Mouse (Mus musculus): ENCODE data around the gene H2-K1. TPM values are rescaled to one million over a fixed set of nuclear protein-coding genes. Genes with fewer than 3 reads are reported as not detected.
"Not testable (repeated sequence)": the region's sequence is repeated elsewhere in the genome, so short reads cannot be mapped to it uniquely, and the experiment has no call there.

H2-K1 gene
- polyA plus RNA-seq, 1 experiment from 2014 or later = 13.3 TPM

DNA sequence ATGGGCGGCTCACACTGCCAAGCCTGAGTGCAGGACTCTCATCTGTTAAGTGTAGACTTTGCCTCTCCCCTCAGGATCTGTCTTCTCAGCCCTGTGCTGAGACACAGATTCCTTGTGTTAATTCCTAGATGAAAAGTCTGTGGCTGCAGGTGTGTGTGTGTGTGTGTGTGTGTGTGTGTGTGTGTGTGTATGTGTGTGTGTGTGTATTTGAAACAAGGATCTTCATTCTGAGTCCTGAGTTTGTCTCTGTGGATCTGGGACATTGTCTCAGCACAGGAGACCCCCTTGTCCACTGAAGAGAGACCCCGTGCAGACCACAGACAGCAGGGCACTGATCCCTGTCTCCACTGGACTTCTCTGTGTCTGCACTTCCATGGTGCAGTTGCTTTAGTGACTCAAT is 649 bp upstream of the H2-K1 start:
- not testable (repeated sequence) for H3K27ac ChIP-seq (replicated peaks); H3K9ac ChIP-seq; H3K4me2 ChIP-seq; H3K36me3 ChIP-seq; H3K9me3 ChIP-seq; ATAC-seq (ENCODE audit: low read depth); H3K4me3 ChIP-seq
- peaks cover 45% of the 10 kb centered on the region for H3K27me3 ChIP-seq
- peaks cover 13% of the 10 kb centered on the region for H3K4me1 ChIP-seq (replicated peaks)
- 64% methylated on average over 2 of the region's 2 CpGs for WGBS

- Histone ChIP-seq H3K27me3 (peaks cover 45% of the 10 kb centered on the region), H3K9me3 (no peaks in the 10 kb centered on the region), H3K4me2 (peak overlapping the region; percentile 92), H3K4me1 (replicated peaks) (peaks cover 13% of the 10 kb centered on the region), H3K36me3 (no peaks in the 10 kb centered on the region), H3K4me3 (peak overlapping the region; percentile 51), H3K9ac (peak overlapping the region; percentile 69), H3K27ac (replicated peaks) (no peak overlapping the region)
- peak; percentile 65; the same call in 1 of the 2 replicates for ATAC-seq (ENCODE audit: low read depth)
- 2% methylated on average over 87 of the region's 87 CpGs for WGBS
Measured at GRCm38 (mm10) chr17:33999341-34000149, 602 bp downstream of the H2-K1 start.

GRCm38 (mm10) chr17:33998697-33999096 is 1.4 kb downstream of the H2-K1 start:
- ATAC-seq (ENCODE audit: low read depth); H3K9me3 ChIP-seq; H3K9ac ChIP-seq; H3K36me3 ChIP-seq; H3K4me3 ChIP-seq; H3K4me2 ChIP-seq; H3K27ac ChIP-seq (replicated peaks): not testable (repeated sequence)
- Histone ChIP-seq H3K27me3 (peaks cover 45% of the 10 kb centered on the region), H3K4me1 (replicated peaks) (peaks cover 13% of the 10 kb centered on the region)
- 65% methylated on average over 5 of the region's 5 CpGs for WGBS

DNA sequence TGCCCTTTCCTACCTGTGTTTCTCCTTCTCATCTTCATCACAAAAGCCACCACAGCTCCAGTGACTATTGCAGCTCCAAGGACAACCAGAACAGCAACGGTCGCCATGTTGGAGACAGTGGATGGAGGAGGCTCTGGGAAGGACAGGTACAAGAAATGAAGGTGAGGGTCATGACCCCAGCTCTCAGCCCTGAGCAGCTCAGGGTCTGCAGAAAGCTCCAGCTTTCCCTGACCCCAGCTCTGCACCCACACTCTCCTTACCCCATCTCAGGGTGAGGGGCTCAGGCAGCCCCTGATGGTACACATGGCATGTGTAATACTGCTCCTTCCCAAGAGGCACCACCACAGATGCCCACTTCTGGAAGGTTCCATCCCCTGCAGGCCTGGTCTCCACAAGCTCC is 3.1 kb downstream of the H2-K1 start:
- peaks cover 13% of the 10 kb centered on the region for H3K4me1 ChIP-seq (replicated peaks)
- WGBS = 95% methylated on average over 2 of the region's 2 CpGs
- not testable (repeated sequence) for H3K4me3 ChIP-seq; H3K9me3 ChIP-seq; H3K36me3 ChIP-seq; H3K27ac ChIP-seq (replicated peaks); ATAC-seq (ENCODE audit: low read depth); H3K4me2 ChIP-seq; H3K9ac ChIP-seq
- peaks cover 41% of the 10 kb centered on the region for H3K27me3 ChIP-seq

DNA sequence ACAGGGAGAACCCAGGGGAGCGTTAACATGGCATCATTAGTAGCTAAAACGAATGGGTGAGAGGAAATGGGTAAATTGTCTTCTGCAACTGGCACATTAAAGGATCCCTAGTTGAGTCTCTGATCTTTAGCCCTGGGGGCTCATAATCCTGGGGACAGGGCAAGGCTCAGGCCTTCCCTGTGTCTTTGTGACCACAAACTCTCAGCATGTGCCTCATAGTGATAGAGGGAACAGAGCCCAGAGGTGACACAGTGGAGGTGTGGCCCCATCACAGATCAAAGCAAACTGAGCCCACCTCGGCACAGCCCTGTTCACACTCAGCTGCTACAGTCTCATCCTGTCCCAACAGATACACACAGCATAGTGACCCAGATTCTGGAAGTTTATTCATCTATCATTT is 4.5 kb downstream of the H2-K1 start:
- Histone ChIP-seq H3K36me3 (no peaks in the 10 kb centered on the region), H3K27me3 (peaks cover 27% of the 10 kb centered on the region), H3K27ac (replicated peaks) (no peak overlapping the region), H3K9me3 (no peaks in the 10 kb centered on the region), H3K9ac (no peak overlapping the region), H3K4me3 (no peak overlapping the region), H3K4me2 (no peak overlapping the region), H3K4me1 (replicated peaks) (peaks cover 13% of the 10 kb centered on the region)
- no peak for ATAC-seq (ENCODE audit: low read depth)
- WGBS = 69% methylated on average over 3 of the region's 3 CpGs

- 90% methylated on average over 8 of the region's 8 CpGs for WGBS
Measured at GRCm38 (mm10) chr17:33994959-33995358, 5.2 kb downstream of the H2-K1 start.

DNA sequence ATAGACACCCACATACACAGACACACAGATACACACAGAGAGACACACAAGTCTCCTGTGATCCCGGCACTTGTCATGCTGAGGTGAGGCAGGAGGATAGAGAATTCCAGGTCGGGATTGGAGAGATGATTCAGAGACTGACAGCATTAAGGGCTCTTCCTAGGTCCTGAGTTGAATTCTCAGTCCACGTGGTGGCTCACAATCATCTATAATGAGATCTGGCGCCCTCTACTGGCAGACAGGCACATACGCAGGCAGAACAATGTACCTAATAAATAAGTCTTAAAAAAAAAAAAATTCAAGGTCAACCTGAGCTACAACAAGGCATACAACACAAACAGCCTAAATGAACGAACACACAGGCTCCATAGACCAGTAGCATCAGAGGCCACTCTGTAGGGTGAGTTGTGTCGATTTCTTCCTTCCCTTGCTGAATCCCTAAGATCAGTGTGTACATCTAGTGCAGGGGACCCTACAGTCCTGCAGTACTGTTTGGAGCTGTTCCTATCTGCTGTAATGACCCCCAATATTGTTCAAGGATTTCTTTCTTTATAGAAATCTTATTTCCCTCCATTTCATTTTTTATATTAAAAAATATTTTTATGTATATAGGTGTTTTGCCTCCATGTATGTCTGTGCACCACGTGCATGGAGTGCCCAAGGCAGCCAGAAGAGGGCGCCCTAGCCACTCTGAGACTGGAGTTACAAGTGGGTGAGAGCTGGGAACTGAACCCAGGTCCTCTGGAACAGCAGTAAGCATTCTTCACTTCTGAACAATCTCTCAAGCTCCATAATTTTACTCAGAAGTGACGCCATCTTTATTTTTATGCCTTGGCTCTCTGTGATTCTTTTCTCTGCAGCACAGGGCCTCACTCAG is 8.1 kb downstream of the H2-K1 start:
- peak; percentile 50; the same call in 1 of the 2 replicates for ATAC-seq (ENCODE audit: low read depth)
- no peaks in the 10 kb centered on the region for H3K9me3 ChIP-seq
- no peak overlapping the region for H3K4me2 ChIP-seq
- H3K9ac ChIP-seq = no peak overlapping the region
- H3K4me3 ChIP-seq = no peak overlapping the region
- WGBS = 31% methylated on average over 10 of the region's 10 CpGs
- no peaks in the 10 kb centered on the region for H3K36me3 ChIP-seq
- no peak overlapping the region for H3K27ac ChIP-seq (replicated peaks)
- no peaks in the 10 kb centered on the region for H3K4me1 ChIP-seq (replicated peaks)
- 0 out of 2 replicates have a peak, but pooled peaks cover 3% of the 10 kb centered on the region for H3K27me3 ChIP-seq

More at GRCm38 (mm10) chr17:33994959-33995358, 5.2 kb downstream of the H2-K1 start:
- Histone ChIP-seq H3K27ac (replicated peaks) (no peak overlapping the region), H3K9me3 (no peaks in the 10 kb centered on the region), H3K4me1 (replicated peaks) (peaks cover 7% of the 10 kb centered on the region), H3K36me3 (no peaks in the 10 kb centered on the region), H3K4me3 (no peak overlapping the region), H3K4me2 (no peak overlapping the region), H3K9ac (no peak overlapping the region), H3K27me3 (peaks cover 20% of the 10 kb centered on the region)
- no peak for ATAC-seq (ENCODE audit: low read depth)

GRCm38 (mm10) chr17:33982136-33982535 is 18.0 kb downstream of the H2-K1 start:
- peak overlapping the region; percentile 92 for H3K27ac ChIP-seq (replicated peaks)
- H3K4me2 ChIP-seq = peak overlapping the region; percentile 55
- H3K27me3 ChIP-seq = peaks cover 35% of the 10 kb centered on the region
- not testable (repeated sequence) for H3K9ac ChIP-seq; H3K9me3 ChIP-seq; H3K36me3 ChIP-seq; ATAC-seq (ENCODE audit: low read depth)
- WGBS = 12% methylated on average over 8 of the region's 8 CpGs
- peak overlapping the region; percentile 47 for H3K4me3 ChIP-seq
- H3K4me1 ChIP-seq (replicated peaks) = peaks cover 26% of the 10 kb centered on the region

- not testable (repeated sequence) for H3K36me3 ChIP-seq, H3K9me3 ChIP-seq
- Histone ChIP-seq H3K4me2 (peak overlapping the region; percentile 55), H3K27me3 (peaks cover 43% of the 10 kb centered on the region), H3K4me3 (peak overlapping the region; percentile 47), H3K4me1 (replicated peaks) (peaks cover 26% of the 10 kb centered on the region), H3K27ac (replicated peaks) (peak overlapping the region; percentile 92), H3K9ac (peak overlapping the region; percentile 77)
- ATAC-seq (ENCODE audit: low read depth) = peak; percentile 94
- WGBS = under 1% methylated on average over 27 of the region's 27 CpGs
Measured at GRCm38 (mm10) chr17:33981192-33981909, 18.8 kb downstream of the H2-K1 start.

DNA sequence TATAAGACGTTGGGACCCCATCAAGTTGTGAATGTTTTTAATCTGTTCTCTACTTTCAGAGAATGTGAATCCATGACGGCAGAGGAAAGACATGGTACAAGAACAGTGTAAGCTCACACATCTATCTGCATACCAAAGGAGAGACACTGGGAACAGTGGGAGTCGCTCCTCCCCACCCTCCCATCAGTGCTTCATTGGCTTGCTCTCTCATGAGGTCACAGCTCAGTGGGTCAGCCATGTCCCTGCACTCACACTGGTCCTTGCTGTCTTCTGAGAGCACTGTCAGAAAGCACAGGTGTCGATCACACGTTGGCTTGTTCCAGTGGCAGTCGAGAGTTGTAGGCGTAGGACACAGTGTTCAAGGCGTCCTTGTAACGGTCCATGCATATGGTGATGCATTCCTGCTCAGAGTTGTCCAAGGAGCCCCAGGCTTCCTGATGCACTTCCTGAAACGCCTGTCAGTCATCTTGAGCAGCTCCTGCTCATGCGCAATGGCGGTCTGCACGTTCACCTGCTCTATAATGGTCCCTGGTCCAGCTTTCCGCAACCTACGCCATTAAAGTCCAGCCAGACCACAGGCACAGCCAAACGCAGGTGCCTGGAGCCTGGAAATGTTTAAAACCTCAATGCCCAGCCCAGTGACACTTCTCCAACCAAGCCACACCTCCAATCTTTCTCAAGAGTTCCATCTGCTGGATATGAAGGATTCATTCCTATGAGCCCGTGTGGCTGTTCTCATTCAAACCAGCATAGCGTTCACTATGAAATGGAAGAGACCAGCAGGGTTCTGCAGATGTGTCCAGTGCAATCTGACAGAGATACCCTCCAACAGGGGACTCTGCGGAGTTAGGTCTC is 19.7 kb downstream of the H2-K1 start:
- peaks cover 52% of the 10 kb centered on the region for H3K27me3 ChIP-seq
- H3K4me1 ChIP-seq (replicated peaks) = peaks cover 26% of the 10 kb centered on the region
- no peak overlapping the region for H3K4me3 ChIP-seq
- ATAC-seq (ENCODE audit: low read depth) = peak; percentile 30; the same call in 1 of the 2 replicates
- peak overlapping the region; percentile 65; the same call in 1 of the 2 replicates for H3K27ac ChIP-seq (replicated peaks)
- no peaks in the 10 kb centered on the region for H3K36me3 ChIP-seq
- H3K9me3 ChIP-seq = no peaks in the 10 kb centered on the region
- WGBS = 81% methylated on average over 19 of the region's 19 CpGs
- H3K4me2 ChIP-seq = peak overlapping the region; percentile 55
- peak overlapping the region; percentile 45; the same call in 1 of the 2 replicates for H3K9ac ChIP-seq

- no peaks in the 10 kb centered on the region for H3K36me3 ChIP-seq
- no peaks in the 10 kb centered on the region for H3K9me3 ChIP-seq
- peaks cover 26% of the 10 kb centered on the region for H3K4me1 ChIP-seq (replicated peaks)
- H3K27ac ChIP-seq (replicated peaks) = no peak overlapping the region
- H3K9ac ChIP-seq = no peak overlapping the region
- 84% methylated on average over 6 of the region's 6 CpGs for WGBS
- no peak for ATAC-seq (ENCODE audit: low read depth)
- H3K4me3 ChIP-seq = no peak overlapping the region
- H3K4me2 ChIP-seq = no peak overlapping the region
- H3K27me3 ChIP-seq = peaks cover 57% of the 10 kb centered on the region
Measured at GRCm38 (mm10) chr17:33979512-33980050, 20.6 kb downstream of the H2-K1 start.
